Mouse (Mus musculus): ENCODE measurements around the gene Ugt1a7c.

GRCm38 (mm10) chr1:88237311-88237710 lies 142.4 kb downstream of the Ugt1a7c start:
- TF ChIP-seq USF1 (IDR thresholded peaks at IDR 0.05; ENCODE audit: low read depth): no peak
- TF ChIP-seq CTCF (IDR thresholded peaks at IDR 0.05; ENCODE audit: control insufficient read depth, insufficient read depth, insufficient read length): no peak
- TF ChIP-seq CEBPB (IDR thresholded peaks at IDR 0.05; ENCODE audit: low read depth): no peak

Data from C2C12 (cell line).